Mouse (Mus musculus): ENCODE results near the gene Abi3.

DNA sequence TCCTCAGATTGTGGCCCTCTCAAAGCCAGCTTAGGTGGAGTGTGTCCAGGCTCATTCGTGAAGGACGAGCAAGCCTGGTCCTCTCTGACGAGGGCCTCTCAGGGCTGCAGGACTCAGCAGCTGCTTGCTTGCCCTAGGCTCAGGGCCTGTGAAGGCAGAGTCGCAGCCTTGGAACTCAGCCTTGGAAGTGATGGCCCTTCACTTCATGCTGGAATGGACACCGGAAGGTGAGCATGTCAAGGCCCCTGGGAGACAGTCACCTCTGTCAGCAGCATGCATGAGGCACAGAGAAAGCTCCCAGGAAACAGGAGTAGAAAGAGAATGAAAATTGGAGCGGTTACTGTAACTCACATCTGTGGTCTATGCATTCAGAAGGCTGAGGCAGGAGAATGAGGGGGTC lies 30.5 kb downstream of the Abi3 start:
- TF ChIP-seq POLR2A (IDR thresholded peaks at IDR 0.05; ENCODE audit: low read depth, low read length) (no peak), CTCF (IDR thresholded peaks at IDR 0.05; ENCODE audit: extremely low read depth, insufficient read depth, insufficient read length, insufficient replicate concordance) (no peak)
